Mouse (Mus musculus) common myeloid progenitor, adult 5-6 weeks (primary cell): ENCODE measurements around the gene Pik3r5. TPM values are rescaled to one million over a fixed set of nuclear protein-coding genes. Genes with fewer than 3 reads are reported as not detected.
A peak's percentile ranks its signal among the peaks of the same experiment; 100 is the strongest.

Source experiments
- ATAC-seq: replicated peaks from 2 replicates; pipeline ENCODE4 v1.8.0; 2016; ENCODE audit warnings: low read depth, mild to moderate bottlenecking, moderate TSS enrichment, inconsistent platforms; ENCODE audit not compliant: poor library complexity, severe bottlenecking
- total RNA-seq: library from RNA; stranded (forward); fragments of 200-1000, 187-1606 nt; gene quantifications from 2 replicates; pipeline ENCODE4 v1.2.3, GENCODE M21; 2017

The Pik3r5 gene
- total RNA-seq, 1 experiment from 2014 or later = 3.6 TPM

DNA sequence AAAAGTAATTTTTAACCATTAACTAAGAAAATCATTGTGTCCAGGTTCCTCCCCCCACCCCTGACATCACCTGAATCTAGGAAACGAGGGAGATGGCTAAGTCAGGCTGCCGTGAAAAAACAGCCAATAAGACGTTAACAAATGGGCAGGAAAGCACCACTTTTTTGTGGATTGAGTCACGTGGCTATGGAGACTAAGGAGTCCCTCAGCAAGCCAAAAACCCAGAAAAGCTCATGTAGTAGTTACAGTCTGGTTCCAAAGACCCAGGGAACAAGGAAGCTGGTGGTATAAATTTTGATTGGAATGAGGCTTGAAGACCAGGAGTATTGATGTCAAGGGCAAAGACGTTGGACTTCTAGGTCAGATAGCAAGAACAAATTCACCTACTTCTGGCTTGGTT lies 76.7 kb downstream of the Pik3r5 start:
- ATAC-seq = no peak

DNA sequence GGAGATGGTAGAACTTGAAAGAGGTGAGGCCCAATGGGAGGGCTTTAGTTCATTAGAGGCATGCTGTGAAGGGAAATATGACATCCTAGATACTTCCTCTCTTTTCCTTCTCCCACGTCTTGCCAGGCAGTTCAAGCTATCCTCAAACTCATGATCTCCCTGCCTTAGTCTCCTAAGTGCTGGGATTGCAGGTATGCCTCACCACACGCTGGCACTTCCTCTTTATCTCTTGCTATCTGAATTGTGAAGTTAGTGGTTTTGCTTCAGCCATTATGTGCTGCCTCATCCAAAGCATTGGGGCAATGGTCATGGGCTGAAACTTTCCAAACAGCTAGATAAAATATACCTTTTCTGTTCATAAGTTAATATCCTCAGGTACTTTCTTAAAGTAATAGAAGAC lies 77.3 kb downstream of the Pik3r5 start:
- no peak for ATAC-seq

DNA sequence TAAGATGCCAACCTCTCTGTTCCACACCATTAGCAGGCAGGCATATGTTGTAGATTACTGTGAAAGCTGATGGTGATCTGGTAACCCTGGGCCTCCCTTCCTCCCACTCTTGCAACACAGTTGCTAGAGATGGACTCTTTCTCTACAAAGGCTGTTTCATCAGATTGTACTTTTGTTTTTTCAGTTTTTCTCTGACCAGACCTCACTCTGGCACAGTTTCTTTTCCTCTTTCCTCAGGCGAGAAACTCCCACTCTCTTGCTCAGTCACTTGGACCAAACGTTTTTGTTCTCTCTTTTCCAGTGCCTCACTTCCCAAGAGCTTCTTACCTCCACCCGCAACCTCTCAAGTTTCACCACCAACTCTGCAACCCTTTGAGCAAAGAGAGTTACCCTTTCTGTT lies 82.0 kb downstream of the Pik3r5 start:
- peak; percentile 72 for ATAC-seq

DNA sequence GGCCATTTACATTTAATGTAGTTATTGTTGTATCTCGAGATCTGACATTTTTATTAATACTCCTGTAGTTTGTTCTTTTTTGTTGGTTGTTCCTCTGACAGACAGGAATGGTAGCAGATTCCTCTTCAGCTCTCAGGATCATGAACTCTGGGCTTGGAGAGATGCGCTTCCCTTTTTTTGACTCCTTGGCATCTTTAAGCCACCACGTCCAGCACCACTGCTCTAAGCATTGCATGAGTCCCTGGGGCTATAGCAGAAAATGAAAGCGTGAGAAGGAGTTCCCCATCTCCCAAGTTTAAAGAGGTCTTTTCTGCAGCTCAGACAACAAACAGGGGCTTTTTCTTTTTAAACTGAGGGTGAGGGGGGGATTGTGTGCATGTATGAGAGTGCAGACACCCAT lies 87.4 kb downstream of the Pik3r5 start:
- ATAC-seq = peak; percentile 24

DNA sequence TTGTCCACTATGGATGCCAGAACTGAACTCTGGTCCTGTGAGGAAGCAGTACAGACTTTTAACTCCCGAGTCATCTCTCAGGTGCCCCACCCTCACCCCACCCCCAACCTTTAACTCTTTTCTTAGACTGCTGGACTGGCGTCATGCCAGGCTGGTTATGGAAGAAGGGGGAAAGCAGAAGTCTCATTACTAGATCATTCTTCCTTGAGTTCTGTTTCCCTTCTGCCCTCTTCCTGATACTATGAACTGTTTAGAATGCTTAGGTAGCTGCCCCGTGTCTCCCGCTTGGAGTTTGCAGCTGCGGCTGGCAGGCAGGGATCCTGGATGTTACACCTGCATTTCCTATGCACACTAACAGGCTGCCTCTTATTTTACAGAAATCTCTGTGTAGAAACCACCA lies 87.9 kb downstream of the Pik3r5 start:
- ATAC-seq = peak; percentile 40

DNA sequence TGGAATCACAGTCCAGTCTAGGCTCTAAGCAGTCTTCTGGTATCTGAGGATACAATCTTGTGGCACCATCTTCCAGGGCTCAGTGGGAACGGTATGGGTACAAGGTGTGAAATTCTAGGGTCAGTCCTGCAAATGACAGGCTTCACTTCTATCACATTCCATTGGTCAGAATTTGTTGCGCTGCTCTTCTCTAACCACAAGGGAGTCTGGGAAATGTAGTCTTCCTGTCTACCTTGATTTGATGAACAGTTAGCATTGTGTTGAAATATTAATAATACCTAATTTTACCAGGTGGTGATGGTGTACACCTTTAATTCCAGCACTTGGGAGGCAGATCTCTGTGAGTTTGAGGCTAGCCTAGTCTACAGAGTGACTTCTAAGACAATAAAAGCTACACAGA lies 88.5 kb downstream of the Pik3r5 start:
- no peak for ATAC-seq

DNA sequence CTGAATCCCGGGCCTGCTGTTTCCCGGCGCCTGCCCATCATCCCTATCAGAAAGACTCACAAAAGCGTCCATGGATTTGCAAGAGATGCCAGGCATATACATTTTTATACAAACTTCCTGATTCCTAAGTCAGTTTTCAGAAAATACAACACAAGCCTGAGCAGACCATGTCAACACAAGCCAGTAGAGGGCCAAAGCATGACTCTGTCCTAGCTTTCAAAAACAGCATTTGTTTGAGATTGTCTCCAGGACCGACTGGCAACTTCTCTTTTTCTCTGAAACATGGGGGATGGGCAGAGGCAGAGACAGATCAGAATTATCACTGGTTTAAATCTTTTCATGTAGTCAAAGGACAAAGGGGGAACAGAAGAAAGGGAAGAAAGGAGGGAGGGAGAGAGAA lies 89.4 kb downstream of the Pik3r5 start:
- ATAC-seq = peak; percentile 76

DNA sequence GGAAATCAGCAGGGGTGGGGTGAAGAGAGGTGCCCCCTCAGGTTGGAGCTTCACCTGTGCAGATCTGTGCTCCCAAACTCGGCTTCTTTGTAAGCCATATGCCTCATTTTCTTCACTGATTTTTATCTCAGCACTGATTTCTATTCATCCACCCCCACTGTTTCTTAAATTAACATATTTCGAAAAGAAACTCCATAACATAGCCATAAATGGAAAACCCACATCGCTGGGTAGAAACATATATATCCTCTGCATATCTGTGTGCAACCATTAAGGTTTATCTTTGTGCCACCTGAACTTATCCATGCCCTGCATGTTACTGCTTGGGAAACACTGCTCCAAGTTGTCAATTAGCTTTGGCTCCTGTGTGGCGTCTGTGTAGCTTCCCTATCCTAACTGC lies 94.5 kb downstream of the Pik3r5 start:
- ATAC-seq = no peak

DNA sequence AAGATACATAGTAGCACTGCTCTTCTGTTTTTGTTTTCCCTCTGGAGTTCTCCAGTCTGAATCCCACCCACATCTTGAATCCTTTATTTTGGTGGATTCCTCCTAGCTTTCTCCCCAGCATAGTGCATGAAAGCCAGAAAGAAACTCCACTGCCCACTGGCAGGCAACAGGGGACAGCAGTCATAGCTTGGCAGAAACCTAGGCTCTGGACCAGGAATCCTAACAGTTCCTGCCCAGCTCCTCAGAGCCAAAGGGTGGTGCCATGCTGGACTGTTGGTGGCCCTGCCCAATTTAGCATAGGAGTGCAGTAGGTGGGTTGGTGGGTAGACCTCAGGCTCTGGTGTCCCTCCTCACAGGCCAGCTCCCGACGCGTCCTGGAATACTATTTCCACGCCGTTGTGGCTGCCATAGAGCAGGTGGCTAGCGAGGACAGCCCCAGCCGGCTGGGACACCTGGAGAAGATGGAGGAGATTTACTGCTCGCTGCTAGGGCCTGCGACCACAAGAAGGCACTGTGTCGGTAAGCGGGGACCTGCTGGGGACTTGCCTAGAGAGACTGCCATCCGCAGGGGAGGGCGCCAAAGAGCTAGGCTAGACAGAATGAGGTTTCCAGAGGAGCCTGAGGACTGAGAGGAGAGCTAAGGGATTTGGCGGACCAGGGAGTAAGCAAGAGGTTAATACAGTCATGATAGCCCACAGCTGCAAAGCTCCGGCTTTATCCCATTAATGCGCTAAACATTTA lies 99.3 kb downstream of the Pik3r5 start:
- ATAC-seq = peak; percentile 57

DNA sequence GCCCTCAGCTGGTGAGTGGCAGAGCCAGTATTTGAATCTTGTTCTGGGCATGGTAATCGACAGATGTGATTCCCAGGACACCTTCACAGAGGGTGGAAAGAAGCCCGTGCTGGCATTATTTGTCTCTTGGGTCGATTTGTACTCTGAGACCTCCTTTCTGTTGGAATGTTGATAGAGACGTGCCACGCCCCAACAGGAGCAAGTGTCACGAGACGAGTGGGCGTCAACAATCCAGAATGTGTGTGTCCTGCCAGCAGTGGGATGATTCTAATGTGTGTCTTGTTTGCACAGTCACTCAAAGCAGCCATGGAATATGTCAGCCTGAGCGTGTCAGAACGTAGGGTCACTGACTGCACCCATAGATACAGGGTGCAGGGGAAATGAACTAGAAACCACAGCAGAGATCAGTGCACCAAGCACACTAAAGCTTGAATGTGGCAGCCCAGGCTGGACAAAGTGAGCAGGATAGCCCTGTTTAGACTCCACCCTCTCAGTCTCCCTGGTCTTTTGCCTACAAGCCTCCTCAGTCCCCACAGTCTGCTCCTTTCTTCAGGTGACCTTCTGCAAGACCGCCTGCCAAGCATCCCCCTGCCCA lies 100.1 kb downstream of the Pik3r5 start:
- no peak for ATAC-seq

DNA sequence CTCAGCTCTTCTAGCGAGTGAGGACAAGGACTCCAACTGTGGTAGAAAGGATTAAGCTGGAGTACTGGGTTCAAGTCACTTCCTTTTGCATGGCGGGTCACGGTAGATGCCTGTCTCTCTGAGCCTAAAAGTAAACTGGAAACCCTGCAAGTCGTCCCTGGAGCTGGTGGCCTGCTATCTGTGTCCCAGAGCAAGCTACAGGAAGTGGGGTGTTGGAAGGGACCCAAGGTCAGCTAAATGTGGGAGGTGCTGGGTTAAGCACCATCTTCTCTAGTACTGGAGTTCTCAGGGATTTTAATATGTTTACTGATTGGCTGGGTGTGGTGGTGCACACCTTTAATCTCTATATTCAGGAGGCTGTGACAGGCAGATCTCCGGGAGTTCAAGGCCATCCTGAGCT lies 100.9 kb downstream of the Pik3r5 start:
- 0 out of 2 replicates have a peak, but pooled peaks have one; percentile 42 for ATAC-seq

DNA sequence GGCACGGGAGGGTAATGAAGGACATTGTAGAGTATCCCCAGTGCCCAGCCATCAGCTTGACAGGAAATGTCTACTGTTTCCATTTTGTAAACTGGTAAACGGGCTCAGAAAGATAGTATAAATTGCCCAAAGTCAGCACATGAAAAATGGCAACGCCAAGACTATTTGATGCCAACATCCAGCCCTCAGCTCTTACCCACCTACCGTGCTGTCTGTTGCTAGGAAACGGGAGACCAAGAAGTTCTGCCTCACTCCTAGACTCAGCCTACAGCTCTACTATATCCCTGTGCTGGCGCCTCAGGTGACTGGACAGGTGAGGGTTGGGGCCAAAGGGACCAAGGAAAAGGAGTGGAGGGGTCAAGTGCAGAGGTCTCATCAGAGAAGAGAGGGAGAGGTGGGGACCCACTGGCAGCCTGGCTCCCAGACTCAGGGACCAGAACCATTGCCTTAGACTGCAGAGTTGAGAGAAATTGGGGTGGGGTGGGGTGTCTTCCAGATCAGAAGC lies 102.1 kb downstream of the Pik3r5 start:
- no peak for ATAC-seq

DNA sequence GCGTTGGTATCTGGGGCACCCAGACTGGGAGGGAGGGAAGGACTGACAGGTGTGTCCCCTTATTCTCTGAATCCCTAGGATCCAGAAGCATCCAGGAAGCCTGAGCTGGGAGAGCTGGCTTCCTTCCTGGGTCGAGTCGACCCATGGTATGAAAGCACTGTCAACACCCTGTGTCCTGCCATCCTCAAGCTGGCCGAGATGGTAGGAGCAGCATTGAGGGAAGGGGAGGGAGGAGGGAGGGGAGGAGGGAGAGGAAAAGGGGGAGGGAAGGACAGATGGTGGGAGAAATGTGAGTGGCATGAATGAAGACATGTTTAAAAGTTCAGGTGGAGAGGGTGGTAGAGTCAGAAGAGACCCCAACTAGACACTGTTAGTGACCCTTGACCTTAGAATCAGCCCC lies 104.1 kb downstream of the Pik3r5 start:
- ATAC-seq = no peak

DNA sequence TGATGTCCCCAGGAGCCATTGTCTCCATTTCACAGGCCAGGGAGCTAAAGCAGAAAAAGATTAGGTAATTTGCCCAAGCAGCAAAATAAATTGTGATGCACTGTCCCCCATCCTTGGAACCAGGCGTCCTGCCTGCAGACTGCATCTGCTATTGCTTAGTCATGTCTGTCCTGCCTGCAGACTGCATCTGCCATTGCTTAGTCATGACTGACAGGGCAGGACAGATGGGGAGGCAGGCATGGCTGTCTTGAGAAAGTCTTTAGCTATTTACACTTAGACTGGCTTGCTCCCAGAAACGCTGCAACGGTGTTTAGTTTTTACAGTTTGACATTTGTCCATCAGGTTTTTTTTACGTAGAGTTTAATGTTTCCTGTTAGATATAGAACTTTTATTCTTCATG lies 104.5 kb downstream of the Pik3r5 start:
- peak; percentile 79; the same call in 1 of the 2 replicates for ATAC-seq

DNA sequence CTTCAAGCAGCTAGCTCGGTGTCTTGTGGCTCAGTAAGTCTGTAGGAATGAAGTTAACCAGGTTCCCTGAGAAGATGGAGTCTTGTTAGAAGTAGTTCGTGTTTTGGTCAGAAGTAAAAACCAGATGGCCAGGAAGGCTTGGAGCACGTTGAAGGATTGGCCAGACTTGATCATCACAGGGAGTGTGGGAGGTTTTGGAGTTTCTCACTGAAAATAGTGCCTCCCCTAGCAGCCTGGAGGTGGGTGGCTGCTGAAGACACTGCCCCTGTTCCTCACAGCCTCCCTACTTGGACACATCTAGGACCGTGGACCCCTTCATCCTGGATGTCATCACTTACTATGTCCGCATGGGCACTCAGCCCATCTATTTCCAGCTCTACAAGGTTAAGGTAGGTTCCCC lies 107.7 kb downstream of the Pik3r5 start:
- no peak for ATAC-seq

DNA sequence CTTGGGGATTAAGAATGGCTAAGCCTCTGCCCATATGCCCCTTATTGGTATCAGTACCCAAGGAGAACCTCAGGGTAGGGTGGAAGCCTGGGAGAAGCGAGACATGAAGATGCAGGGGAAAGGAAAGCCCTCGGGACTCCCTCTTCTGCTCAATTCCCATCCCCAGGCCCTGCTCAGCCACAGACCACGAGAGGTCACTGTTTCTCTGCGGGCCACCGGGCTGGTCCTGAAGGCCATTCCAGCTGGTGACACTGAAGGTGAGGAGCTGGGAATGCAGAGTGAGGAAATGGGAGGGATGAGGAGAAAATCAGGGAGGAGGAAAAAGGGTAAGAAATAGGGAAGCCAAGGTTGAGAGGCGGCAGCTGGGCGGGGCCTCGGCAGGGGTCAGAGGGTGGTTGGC lies 112.6 kb downstream of the Pik3r5 start:
- ATAC-seq = no peak

DNA sequence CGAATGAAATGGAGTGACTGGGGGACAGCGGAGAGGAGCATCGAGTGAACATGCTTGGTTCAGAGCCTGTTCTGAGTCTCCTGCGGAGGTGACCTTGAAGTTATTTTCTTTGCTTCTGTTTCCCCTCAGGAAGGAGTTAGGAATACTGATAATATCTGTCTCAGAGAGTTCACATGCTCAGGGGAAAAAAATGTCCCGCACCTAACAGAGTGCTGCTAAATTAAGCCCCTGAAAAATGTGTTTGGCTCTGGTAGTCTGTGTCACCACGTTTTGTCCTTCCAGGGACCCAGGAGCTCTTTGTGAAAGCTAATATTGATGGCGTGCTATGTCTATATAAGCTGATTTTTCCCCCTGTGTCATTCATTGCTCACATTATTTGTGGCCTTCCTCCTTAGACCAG lies 113.3 kb downstream of the Pik3r5 start:
- ATAC-seq = no peak

DNA sequence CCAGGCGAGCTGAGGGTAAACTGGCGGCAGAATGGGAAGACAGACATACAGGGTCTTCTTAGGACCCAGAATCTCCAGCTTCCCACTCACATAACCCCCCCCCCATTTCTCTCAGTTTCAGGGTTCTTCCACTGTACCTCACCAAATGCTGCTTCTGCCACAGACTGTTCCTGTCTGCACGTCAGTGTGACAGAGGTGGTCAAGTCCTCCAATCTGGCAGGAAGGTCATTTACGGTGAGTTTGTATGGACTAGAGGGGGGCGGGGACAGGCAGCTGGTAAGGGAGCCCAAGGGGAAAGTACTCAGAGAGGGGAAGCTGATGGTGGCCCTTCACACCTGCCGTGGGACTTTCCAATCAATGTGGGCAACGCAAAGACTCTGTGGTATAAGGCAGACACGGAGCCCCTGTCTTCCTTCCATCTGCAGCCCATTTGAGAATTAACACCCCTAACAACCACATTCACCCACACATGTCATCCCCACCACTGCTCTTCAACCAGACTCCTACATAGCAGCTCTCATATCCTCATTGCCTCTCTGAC lies 113.8 kb downstream of the Pik3r5 start:
- no peak for ATAC-seq
